Mouse (Mus musculus): ENCODE measurements around the gene Flywch1.

The Flywch1 gene
- long read RNA-seq, experiment 1, transcript Flywch1-202 (7 exons, 2,443 nt): major isoform, 28 of 59 reads
- long read RNA-seq, experiment 1, partial matches to known transcripts: 20 of 59 reads
- long read RNA-seq, experiment 1, other reads (novel, unspliced or antisense): 9 of 59 reads
- long read RNA-seq, experiment 2, transcript Flywch1-202 (7 exons, 2,443 nt): major isoform, 34 of 88 reads
- long read RNA-seq, experiment 2, partial matches to known transcripts: 37 of 88 reads
- long read RNA-seq, experiment 2, other reads (novel, unspliced or antisense): 15 of 88 reads

DNA sequence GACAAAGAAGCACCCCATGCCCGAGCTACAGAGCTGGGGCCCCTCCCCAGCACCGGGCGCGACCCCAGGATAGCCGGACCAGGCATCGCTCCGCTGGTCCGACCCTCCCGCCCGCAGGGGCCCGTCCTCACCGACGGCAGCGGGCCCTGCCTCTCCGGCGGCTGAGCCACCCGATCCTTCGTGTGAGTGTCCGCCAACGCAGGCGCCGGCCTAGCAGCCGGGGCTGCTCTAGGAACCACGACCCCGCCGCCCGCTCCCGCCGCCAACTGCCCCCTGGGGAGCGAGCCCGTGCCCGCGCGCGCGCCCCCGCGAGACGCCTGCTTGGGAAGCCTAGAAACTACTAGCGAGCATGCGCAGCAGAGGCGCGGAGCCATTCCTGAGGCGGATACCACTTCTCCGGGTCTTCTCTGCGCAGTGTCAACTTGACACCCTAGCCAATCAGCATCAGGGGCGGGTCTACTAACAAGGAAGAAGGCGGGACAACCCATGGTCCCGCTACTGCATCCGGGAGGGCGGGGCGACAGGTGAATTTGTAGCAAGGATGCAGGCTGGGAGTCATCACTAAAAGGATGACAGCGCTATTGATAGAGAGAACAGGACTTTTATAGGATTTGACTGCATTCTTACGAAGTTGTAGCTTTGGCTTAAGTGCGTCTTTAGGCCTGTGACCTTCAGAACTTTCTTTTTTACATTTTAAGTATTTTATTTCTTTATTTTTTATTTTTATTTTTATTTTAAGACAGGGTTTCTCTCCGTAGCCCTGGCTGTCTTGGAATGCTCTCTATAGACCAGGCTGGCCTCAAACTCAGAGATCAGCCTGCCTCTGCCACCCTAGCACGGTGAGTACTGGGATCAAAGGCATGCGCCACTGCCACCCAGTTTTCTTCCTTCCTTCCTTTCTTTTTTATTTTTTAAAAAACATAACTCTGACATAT lies at the start of gene Flywch1:
Gene Flywch1, minus strand, starts transcription at position 319 of the 935 bp plus-strand sequence.
- intact Hi-C loops (cut with DNase I): loop anchor here (5.0 to 10.0 kb wide), 3 partner anchors 36 to 193 kb away; partner anchors contain the start of genes Prss32 and Prss41

DNA sequence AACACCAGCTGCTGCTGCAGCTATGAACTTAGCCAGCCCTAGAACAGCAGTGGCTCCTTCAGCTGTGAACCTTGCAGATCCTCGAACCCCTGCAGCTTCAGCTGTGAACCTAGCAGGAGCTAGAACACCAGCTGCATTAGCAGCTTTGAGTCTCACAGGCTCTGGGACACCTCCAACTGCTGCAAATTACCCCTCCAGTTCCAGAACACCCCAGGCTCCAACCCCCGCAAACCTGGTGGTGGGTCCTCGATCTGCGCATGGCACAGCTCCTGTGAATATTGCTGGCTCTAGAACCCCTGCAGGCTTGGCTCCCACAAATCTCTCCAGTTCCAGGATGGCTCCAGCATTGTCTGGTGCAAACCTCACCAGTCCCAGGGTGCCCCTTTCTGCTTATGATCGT lies 49.3 kb upstream of the Flywch1 start:
- intact Hi-C loops (cut with DNase I): no loop called here

DNA sequence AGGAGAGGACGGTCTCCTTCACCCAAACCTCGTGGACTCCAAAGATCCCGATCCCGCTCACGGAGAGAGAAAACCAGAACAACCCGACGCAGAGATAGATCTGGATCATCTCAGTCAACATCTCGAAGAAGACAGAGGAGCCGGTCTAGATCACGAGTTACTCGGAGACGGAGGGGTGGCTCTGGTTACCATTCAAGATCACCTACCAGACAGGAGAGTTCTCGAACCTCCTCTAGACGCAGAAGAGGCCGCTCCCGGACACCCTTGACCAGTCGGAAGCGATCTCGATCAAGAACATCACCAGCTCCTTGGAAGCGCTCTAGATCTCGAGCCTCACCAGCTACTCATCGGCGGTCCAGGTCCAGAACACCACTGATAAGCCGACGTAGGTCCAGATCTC lies 47.8 kb upstream of the Flywch1 start:
- intact Hi-C loops (cut with DNase I): no loop called here

DNA sequence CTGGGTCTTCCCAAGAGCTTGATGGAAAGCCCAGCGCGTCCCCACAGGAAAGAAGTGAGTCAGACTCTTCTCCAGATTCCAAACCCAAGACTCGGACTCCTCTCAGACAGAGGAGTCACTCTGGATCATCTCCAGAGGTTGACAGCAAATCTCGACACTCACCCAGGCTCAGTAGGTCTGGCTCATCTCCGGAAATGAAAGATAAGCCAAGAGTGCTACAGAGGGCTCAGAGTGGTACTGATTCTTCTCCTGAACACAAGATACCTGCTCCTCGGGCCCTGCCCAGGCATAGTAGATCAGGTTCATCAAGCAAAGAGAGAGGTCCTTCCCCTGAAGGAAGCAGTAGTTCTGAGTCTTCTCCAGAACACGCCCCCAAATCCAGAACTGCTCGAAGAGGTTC lies 47.2 kb upstream of the Flywch1 start:
- intact Hi-C loops (cut with DNase I): no loop called here

DNA sequence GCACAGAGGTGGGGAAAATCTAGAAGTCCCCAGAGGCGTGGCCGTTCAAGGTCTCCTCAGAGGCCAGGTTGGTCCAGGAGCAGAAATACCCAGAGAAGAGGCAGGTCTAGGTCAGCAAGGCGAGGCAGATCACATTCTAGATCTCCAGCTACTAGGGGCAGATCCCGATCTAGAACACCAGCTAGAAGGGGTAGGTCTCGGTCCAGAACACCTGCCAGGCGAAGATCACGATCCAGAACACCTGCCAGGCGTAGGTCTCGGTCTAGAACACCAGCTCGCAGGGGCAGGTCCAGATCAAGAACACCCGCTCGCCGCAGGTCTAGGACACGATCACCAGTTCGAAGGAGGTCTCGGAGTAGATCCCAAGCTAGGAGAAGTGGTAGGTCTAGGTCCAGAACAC lies 44.2 kb upstream of the Flywch1 start:
- intact Hi-C loops (cut with DNase I): no loop called here

DNA sequence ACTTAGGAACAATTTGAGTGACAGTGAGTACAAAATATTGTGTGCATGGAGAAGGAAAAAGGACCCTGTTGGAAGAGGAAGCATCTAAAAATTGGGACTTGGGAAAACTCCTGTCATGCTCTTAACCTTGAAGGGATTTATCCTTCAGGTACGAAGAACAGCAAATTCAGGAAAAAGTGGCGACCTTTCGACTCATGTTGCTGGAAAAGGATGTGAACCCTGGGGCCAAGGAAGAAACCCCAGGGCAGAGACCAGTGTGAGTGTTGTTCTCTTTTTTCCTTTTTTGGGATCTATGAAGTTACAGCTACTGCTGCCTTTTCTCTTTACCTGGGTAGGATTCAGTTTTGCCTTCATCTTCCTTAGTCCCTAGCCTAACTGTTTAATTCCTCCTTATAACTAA lies 36.5 kb upstream of the Flywch1 start:
- intact Hi-C loops (cut with DNase I): loop anchor here (2.0 to 5.0 kb wide), 2 partner anchors 15 to 36 kb away; partner anchors contain the start of gene Flywch1

DNA sequence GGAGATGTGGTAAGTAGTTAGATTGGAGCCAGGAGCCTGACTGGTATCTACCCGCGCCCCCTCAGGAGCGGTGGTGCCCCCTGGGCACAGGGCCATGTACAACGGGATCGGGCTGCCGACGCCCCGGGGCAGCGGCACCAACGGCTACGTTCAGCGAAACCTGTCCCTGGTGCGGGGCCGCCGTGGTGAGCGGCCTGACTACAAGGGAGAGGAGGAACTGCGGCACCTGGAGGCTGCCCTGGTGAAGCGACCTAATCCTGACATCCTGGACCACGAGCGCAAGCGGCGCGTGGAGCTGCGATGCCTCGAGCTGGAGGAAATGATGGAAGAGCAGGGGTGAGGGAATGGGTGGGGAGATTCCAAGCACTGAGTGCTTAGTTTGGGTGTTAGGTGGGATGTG lies 35.5 kb upstream of the Flywch1 start:
- intact Hi-C loops (cut with DNase I): loop anchor here (2.0 to 5.0 kb wide), 2 partner anchors 16 to 35 kb away; partner anchors contain the start of gene Flywch1

DNA sequence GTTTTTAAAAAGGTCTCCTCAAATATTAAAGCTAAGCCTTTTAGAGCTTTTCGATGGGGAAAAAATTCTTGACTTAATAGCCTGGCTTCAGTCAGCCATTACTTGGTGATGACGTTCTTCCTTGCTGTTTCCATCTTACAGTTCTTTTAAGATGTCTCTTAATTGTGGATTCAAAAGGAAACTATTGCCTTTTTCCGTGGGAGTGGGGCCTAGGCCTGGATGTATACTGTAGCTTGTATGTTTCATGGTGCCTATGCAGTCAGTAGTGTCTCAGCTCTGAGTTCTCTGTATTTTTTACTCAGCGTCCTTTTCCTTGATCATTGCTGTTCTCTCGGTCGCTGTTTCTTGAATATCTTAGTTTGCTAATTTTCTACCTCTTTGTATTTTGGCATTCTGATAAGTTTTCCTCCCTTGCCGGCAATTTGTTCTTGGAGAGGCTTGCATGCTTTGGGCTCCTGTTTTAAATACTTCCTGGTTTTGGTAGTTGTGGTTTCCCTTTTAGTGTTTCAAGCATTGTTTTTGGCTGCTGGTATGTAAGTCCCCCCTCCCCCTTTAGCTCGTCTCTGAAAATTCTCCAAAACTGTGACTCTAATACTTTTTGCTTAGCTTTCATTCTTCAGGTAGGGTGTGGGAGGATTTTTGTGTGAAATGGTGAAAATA lies 33.2 kb upstream of the Flywch1 start:
- intact Hi-C loops (cut with DNase I): loop anchor here (5.0 kb wide), 1 partner anchor 32 kb away; the partner anchor contains the start of gene Flywch1

DNA sequence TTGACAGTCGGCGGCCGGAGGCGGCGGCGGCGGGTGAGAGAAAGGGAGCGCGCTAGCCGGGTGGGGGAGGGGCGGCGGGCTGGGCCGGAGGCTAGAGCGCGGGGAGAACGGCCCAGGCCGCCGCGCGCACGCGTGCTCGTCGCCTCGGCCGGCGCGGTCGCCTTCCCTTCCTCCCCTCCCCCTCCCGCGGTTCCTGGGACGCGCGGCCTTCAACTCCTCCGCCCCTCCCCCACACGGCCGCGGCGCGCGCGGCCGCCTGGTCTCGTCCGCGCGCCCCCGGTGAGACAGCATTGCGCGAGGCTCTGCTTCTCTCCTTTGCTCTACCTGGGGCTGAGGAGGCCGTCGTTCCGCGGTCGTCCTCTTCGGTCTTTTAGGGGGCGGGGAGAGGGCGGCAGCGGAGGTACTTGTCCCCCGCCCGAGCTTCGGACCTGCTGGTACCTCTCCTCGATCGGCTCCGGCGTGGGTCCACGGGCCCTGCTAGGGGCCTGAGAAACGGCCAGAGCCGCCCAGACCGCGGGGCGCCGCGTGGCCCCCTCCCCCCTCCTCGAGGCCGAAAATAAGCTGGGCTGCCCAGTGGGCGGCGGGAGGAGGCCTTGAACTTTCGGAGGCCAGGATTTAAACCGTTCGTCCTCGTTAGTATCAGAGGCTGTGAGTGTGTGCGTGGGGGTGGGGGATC lies 32.1 kb upstream of the Flywch1 start:
- intact Hi-C loops (cut with DNase I): no loop called here

DNA sequence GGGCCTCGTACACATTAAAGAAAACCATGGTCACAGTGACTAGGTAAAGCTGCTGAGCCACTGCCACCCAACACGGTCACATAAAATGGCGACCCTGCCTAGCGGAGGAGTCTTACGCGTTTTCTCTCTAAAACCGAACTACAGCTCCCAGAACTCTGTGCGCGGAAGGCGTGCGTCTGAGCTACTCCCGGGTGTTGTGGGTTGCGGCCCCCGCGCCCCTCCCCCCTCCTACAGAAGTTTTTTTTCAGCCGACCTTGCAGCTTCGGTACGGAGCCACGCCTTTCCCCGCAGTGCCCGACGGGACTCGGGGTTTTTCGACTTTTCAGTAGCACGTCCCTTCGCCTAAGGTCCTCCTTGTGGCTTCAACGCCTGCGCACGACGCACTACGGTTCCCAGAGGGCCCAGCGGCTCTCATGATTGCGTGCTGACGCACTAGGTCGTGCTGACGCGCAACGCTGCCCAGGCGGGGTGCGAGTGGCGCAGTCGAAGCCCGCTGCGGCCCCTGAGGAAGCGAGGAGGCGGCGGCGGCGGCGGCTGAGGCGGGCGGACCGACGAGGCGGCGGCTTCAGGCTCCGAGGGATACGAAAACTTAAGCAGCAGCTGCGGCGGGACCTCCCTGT lies 31.5 kb upstream of the Flywch1 start:
- intact Hi-C loops (cut with DNase I): no loop called here

DNA sequence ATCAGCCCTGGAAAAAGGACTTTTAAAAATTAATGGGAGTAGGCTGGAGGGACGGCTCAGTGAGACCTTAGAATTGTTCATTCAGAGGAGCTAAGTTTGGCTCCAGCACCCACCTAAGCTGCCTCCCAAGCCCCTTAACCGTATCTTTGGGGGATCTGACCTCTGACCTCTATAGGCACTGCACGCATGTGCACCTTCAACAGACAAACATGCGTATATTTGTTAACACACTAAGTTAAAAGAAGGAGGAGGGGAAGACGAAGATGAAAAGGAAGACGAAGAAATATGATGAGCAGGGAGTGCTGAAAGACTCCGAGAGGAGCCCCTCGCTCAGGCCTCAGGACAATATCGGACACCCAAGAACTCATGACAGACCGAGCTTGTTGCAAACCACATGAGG lies 30.2 kb upstream of the Flywch1 start:
- intact Hi-C loops (cut with DNase I): no loop called here

DNA sequence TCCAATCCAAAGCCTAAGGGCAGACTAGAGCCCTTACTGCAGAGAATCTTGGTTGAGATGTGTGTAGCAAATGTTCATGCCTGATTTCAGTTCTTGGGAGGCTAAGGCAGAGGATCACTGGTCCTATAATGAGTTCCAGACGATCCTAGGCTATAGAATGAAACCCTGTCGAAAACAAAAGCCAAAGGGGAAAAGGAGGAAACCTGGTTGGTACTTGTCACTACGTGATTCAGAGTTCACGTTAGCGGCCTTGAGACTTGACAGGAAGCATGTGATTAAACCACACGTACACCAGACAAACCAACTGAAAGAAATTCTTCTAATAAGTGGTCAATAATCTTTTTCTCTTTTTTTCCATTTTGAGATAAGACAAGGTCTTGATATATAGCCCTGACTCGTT lies 25.9 kb upstream of the Flywch1 start:
- intact Hi-C loops (cut with DNase I): no loop called here

DNA sequence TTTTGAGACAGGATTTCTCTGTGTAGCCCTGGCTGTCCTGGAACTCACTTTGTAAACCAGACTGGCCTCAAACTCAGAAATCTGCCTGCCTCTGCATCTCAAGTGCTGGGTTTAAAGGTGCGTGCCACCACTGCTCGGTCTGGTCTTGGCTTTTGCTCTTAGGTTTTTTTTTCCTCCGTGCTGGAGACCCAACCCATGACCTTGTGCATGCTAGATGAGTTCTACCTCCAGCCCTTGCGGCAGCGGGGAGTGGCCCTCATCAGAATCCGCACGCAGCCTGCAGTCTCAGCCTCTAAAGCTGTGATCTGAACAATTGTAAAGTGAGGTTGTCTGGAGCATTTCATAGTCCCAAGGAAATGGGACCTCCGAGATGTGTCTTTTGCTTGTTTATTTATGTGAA lies 23.9 kb upstream of the Flywch1 start:
- intact Hi-C loops (cut with DNase I): no loop called here

DNA sequence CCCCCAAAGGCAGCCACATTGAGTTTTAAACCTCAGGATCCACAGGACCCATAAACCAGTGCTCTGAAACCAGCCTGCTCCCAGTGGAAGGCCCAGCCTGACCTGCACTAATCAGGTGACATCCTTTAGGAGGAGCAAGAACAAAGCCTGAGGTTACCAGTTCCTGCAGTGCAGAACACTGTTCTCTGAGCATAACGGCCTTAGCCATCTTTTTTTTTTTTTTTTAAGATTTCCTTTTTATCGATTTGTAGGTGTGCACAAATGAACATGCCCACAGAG lies 19.6 kb upstream of the Flywch1 start:
- intact Hi-C loops (cut with DNase I): no loop called here

DNA sequence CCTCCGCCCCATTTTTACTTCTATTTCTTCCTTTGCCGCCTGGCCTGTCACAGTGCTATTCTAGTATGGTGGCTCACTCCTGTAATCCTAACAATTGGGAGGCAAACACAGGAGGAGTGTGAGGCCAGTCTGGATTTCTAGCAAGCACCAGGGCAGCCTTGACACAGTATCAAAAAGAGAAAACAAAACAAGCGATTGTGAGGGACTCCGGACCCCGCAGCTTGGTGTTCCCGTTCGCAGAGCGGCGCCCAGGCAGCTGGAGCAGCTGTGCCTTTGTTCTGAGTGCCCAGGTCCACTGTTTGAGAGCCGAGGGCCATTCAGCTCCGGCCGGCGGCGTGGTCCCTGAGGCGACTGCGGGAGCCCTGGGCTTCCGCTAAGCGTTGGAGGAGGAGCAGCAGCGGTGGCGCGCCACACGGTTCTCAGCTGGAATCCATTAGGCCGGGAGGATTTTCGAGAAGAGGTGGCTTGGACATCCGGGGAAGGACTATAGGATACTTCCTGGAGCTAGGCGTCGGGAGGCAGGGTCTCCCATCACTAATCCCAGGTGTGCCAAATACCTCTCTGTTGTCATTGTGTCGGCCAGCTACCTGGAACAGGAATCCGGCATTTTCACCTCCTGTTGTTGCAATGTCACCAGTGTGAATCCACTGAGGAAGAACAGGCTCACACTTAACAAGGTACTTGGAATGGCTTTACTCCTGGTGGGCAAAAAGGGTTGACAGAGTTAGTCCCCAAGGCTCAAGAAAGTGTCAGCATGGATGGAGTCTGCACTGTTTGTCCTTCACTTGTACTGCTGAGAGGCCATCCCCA lies 19.1 kb upstream of the Flywch1 start, which contains the start of gene Srrm2:
Gene Srrm2, plus strand, starts transcription at position 264 of the 810 bp plus-strand sequence.
- intact Hi-C loops (cut with DNase I): no loop called here

DNA sequence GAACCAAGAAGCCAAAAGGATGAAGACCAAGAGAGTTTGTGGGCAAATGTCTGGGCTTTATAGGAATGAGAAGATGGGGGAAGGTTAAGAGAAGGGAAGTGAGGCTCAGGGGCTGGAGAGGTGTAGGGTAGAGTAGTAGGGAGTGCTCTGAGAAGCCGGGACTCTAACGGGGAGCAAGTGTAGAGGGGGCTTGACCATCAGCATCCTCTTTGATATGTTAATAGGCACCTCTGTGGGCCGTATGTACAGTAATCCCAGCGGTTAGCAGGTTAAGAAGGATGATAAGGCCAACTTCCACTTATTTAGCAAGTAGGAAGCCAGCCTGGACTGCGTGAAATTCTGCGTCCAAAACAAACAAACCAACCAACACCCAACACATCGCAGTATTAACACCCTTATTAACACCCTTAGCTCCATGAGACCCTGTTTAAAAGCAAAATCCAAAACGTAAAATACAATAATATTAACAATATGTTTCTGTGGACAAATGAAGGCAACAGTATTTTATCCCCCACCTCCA lies 18.4 kb upstream of the Flywch1 start:
- intact Hi-C loops (cut with DNase I): no loop called here

DNA sequence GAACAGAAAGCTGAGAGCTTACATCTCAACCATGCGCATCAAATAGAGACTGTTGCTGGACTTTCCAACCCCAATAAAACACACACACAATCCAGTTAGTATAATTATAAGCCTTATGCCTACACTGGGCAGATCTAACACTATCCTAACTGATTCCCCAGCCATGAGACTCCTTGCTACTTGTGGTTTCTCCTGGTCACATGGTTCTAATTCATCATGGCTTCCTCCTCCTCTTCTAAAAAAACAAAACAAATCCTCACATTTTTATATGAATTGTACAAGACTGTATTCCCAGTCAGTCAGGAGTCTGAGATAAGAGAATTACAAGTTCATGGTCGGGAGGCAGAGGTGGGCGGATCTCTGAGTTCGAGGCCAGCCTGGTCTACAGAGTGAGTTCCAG lies 17.6 kb upstream of the Flywch1 start:
- intact Hi-C loops (cut with DNase I): no loop called here

DNA sequence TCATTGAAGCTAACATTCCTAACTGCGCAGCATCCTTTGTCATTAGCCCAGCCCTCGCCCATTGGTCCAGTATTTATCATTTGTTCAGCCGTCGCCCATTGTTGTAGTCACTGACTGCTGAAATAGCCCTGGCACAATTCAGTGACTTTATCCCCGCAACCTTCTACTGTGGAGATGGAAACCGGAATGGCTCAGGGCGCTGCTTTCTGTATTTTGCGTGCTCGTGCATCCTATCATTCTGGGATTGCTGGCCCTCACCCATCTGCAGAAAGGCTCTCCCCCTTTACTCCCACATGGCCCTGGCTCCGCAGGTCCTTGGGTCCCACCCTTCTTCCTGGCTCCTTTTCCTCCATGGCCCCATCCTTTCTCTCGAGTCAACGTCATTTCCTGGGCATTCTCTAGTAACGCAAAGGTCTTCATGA lies 15.1 kb upstream of the Flywch1 start:
- intact Hi-C loops (cut with DNase I): no loop called here

DNA sequence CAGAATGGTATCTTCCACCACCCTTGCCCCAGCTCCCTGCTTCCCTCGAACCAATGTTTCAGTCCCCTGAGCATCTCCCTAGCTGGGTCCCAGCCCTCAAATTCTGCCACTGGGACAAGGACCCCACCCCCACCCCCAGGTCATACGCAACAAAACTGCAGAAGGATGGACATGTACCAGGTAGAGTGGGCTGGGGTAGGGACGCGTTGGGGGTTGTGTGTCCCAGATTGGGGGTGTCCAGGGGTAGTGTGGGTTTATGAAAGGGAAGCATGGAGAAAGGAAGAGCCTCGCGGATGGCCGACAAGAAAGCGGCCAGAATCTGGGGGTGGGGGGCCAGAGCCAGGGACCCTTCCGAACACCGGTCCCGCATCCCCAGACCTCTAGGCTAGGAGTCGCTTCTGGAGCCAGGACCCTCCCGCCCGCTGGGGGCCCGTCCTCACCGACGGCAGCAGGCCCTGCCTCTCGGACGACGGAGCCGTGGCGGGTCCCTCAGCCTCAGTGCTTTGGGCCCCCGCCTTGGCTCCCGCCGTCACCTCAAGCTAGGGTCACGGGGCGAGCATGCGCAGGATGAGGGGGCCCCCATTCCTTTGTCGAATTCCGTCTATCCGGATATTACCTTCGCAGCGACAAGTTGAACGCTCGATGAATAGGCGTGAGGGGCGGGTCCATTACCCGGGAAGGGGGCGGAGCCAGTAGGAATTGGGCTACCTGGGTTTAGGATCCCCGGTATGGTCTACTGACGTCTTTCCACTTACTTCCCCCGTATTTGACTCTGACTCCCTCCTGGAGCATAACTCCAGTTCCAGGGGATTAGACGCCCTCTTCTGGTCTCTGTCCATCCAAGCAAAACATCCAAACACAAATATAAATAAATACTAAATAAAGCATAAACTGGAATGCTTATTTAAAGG lies 14.4 kb upstream of the Flywch1 start, which contains the start of gene Flywch2:
Gene Flywch2, minus strand, starts transcription at position 521 of the 911 bp plus-strand sequence.
- intact Hi-C loops (cut with DNase I): no loop called here
